Mouse (Mus musculus): ENCODE measurements around the gene Pcsk2.

Gene Pcsk2

GRCm38 (mm10) chr2:143644374-143644773 lies 98.4 kb downstream of the Pcsk2 start:
- in situ Hi-C loops (cut with MboI, MseI), result no loop called here

GRCm38 (mm10) chr2:143646001-143646400 lies 100.0 kb downstream of the Pcsk2 start:
- in situ Hi-C loops (cut with MboI, MseI), result no loop called here

- in situ Hi-C loops (cut with MboI, MseI), result no loop called here
Measured at GRCm38 (mm10) chr2:143654621-143655020, 108.7 kb downstream of the Pcsk2 start.

DNA sequence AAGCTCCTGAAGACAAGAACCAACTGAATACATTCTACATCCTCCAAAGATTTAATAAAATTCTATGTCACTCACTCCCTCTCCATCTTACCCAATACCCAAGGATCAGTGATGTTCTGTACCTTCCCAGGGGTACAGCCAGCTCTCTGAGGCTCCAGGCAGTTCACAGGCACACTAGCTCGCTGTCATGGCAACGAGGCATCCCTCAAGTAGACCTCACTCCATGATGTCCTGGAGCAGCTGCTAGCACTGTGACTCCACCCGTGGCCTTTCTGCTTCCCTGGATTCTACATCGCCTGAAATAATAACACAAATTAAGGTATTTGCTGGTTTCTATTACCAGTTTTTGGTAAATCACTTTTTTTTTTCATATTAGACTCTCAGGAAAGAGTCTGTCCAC lies 111.0 kb downstream of the Pcsk2 start:
- in situ Hi-C loops (cut with MboI, MseI), result no loop called here

- in situ Hi-C loops (cut with MboI, MseI), result no loop called here
Measured at GRCm38 (mm10) chr2:143666785-143667184, 120.8 kb downstream of the Pcsk2 start.

DNA sequence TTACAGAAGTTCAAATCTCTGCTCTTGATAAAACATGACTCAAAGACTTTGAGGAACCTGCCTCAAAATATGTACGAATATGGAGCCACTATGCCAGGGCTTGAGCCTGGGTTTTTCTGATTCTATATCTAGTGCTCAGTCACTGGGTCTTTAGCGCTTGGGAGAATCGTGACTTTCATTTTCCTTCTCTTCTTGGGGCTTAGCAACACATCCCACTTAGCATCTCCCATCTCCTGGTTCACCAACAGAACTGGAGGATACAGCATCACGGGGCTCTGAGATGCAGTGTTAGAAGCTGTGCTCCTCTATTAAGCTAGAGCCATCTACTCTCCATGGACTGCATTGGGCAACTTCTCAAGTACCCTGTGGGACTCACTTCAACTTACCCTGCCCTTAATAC lies 131.9 kb downstream of the Pcsk2 start:
- in situ Hi-C loops (cut with MboI, MseI), result no loop called here

- in situ Hi-C loops (cut with MboI, MseI), result no loop called here
Measured at GRCm38 (mm10) chr2:143679513-143679912, 133.6 kb downstream of the Pcsk2 start.

DNA sequence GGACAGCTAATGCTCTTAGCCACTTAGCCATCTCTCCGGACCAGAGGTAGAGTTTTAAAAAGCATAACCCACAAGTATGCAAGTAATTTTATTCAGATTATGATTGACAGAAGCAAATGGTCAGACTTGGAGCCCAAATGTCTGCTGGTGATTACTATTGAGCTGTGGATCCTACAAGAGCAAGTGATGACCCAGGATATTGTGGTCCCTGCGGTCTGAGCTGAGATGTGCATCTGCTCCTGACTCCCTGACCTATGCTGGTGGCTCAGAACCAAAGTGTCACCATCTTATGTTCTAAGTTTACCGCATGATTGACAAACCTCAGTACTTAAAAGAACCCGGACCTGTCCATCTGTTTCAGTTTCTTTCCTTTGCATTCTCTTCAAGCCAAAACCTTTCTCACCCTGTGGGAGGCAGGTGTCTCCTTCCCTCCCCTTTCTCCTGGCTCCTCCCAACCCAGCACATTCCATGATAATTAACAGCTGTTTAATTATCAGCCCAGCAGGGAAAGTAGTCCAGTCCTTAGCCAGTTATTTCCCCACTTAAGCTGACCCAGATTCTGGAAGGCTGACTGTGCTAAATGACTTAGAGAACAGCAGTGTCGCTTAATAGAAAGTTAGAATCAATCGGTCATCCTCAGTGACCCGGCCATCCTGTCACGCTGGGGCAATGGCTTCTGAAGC lies 136.1 kb downstream of the Pcsk2 start:
- in situ Hi-C loops (cut with MboI, MseI), result no loop called here

DNA sequence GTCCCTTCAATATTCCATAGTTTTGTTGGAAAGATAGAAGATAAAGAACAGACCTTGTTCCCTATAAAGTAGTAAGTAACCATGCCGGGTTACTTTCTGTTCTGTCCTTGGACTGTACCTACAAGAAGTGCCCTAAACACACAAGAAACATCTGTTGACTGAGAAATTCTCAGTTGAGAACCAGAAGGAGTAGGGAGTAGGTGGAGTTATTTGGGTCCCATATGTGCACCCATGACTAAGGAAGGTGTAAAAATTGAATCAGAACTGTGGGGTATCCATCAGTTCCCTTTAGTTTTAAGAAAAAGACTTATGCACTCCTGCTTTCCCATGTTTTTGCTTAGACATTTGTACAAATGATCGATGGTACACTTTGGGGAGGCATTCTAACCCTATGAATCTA lies 137.6 kb downstream of the Pcsk2 start:
- in situ Hi-C loops (cut with MboI, MseI), result no loop called here

GRCm38 (mm10) chr2:143691244-143691643 lies 145.3 kb downstream of the Pcsk2 start:
- in situ Hi-C loops (cut with MboI, MseI), result no loop called here

DNA sequence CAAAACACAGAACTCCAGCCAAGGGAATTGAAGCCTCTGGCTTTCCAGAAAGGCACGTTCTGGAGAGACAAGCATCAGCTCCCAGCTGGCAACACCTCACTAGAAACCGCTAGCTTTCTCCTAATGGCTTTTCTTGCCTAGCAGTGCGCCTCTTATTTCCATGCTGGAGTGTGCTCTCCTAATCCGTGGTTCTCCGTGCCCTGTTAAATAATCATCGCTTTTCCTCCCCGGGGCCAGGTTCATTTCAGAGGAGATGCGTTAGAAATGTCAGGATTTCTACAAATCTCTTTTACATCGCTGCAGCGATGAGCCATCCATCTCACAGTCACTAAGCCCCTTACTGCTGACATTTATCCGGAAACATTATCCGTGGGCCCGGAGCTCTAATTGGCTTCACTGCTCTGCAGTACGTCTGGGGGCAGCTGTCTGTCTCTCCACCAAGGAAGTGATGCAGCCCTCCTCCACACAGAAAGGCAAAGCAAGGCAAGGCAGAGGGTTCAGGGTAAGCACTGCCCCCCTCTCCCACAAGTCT lies 150.1 kb downstream of the Pcsk2 start:
- in situ Hi-C loops (cut with MboI, MseI), result no loop called here

DNA sequence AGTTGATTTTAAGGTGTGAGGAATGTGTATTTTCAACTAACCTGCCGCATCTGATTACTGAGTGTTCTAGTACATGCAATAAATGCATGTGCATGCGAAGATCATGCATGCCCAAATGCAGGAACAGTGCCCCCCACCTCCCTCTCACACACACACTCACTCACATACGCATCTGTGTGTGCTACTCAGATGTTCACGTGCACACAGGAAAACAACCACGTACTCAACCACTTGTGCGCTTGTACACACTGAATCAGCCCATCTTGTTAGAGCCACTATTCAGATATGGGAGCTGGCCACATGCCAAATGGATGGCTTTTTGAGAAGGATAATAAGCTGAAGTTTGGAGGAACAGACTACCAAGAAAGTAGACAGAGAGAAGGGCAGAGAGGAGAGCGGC lies 150.7 kb downstream of the Pcsk2 start:
- in situ Hi-C loops (cut with MboI, MseI), result no loop called here

- in situ Hi-C loops (cut with MboI, MseI), result no loop called here
Measured at GRCm38 (mm10) chr2:143701141-143701540, 155.2 kb downstream of the Pcsk2 start.

DNA sequence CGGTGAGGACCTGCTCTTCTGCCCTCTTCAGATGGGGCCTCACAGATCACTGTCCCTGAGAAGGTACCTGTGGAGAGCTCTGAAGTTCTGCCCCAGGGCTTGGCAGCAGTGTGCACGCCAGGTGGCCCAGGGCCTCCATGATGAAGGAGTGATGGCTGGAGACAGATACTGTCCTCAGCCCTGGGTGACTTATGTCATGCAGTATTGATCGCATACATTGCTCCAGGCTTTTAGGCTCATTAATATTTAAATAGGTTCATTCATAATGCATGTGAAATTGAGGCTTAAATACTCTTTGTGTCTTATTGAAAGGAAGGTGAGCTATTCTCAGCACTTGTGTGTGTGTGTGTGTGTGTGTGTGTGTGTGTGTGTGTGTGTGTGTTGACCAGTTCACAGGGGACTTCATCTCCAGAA lies 157.0 kb downstream of the Pcsk2 start:
- in situ Hi-C loops (cut with MboI, MseI), result no loop called here

DNA sequence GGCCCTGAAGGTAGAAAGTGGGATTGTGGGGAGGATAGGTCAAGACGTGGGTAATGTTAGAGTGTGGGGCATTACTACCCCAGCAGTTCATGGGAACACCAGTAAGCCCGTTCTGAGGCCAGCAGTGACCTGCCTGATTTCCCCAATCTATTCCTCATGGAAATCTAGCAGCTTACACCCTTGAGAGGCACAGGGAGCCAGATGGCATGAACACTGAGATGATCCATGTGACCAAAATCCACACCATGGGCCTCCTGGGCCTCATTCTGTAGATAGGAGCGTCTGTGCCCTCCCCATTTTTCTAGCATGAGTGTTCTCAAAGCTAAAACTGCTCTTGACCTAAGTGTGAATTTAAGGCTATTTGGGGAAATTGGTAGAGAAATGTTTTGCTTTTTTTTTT lies 162.2 kb downstream of the Pcsk2 start:
- in situ Hi-C loops (cut with MboI, MseI), result no loop called here

GRCm38 (mm10) chr2:143709249-143709648 lies 163.3 kb downstream of the Pcsk2 start:
- in situ Hi-C loops (cut with MboI, MseI), result no loop called here

DNA sequence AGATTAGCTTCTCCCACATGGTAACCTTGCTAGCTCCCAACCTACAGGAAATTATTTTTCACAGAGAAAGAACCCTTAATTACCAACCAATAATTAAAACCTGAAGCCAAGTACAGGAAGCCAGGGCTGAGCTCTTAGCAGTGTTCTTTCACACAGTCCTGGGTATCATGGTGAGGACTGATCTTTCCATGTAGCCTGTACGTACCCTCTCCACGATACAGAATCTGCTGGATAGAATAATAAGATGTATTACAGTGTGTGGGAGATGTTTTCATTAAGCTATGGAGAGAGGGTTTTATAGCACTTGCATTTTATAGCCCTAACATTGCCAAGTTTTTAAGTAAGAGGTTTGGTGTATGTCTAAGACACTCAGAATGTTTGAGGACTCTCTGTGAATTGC lies 164.0 kb downstream of the Pcsk2 start:
- in situ Hi-C loops (cut with MboI, MseI), result no loop called here

DNA sequence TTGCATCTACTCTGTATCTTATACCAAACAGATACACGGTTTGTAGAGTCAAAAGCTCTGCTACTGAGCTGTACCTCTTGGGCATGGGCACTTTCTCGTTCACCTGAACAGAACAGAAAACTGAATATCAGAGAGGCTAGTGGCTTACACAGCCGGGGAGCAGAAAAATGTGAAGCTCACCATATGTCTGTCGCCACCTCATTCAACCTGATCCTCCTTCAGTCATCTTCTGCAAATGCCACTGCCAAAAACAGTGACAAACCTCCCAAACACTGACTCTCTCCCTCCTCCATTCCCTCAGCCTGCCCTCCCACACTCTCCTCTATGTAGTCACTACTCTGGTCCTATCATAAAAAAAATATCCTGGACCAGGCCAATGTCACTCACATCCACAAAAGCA lies 165.9 kb downstream of the Pcsk2 start:
- in situ Hi-C loops (cut with MboI, MseI), result no loop called here

DNA sequence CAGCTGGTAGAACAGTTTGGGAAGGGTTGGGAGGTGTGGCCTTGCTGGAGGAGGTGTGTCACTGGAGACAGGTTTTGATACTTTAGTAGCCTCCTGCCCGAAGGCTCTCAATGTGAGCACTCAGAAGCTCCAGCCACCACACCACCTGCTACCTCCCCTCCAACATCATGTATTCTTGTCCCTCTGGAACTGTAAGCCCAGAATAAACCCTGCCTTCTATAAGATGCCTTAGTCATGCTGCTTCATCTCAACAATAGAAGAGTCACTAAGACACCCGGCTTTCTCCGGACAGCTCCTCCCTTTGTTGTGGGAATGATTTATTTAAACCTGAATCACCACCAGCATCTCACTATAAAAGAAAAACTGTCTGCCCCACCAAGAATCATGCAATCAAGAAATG lies 166.9 kb downstream of the Pcsk2 start:
- in situ Hi-C loops (cut with MboI, MseI), result no loop called here

- in situ Hi-C loops (cut with MboI, MseI), result no loop called here
Measured at GRCm38 (mm10) chr2:143713902-143714301, 167.9 kb downstream of the Pcsk2 start.

- in situ Hi-C loops (cut with MboI, MseI), result no loop called here
Measured at GRCm38 (mm10) chr2:143715110-143715509, 169.2 kb downstream of the Pcsk2 start.

DNA sequence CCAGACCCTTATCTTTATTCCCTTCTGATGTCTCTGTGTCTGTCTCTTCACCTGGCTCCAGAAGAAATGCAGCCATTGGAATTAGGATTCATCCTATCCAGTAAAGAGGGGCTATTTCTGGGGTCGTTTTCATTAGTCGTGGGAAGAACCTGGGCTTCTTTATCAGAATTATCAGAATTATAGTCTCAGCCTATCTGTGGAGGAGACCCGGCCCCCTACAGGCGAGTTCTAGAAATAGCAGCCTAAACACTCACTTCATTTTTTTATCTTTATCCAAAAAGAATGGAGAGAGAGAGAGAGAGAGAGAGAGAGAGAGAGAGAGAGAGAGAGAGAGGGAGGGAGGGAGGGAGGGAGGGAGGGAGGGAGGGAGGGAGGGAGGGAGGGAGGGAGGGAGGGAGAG lies 177.3 kb downstream of the Pcsk2 start:
- in situ Hi-C loops (cut with MboI, MseI), result no loop called here

GRCm38 (mm10) chr2:143724101-143724500 lies 178.1 kb downstream of the Pcsk2 start:
- in situ Hi-C loops (cut with MboI, MseI), result no loop called here

- in situ Hi-C loops (cut with MboI, MseI), result no loop called here
Measured at GRCm38 (mm10) chr2:143724720-143725119, 178.8 kb downstream of the Pcsk2 start.

Data from T-helper 17 cell (primary cell).